Mouse (Mus musculus) liver, embryonic 15.5 days (tissue): ENCODE measurements around the gene Syt8. TPM values are rescaled to one million over a fixed set of nuclear protein-coding genes. Genes with fewer than 3 reads are reported as not detected.

Experiments used
- ATAC-seq: fragments of 200-750 bp; cut with Nextera tagmentation; 2 replicates; pipeline ENCODE4 v1.8.0; 2017; ENCODE audit warnings: moderate number of reproducible peaks, mild to moderate bottlenecking, moderate library complexity; ENCODE audit not compliant: insufficient read depth
- H3K27ac ChIP-seq: fragments of 300-500 bp; sonication (generic); replicated peaks from 2 replicates; pipeline ENCODE4 v1.5.1; 2015; ENCODE audit warnings: mild to moderate bottlenecking, inconsistent platforms
- H3K27me3 ChIP-seq: fragments of 300-500 bp; sonication (generic); 2 replicates; pipeline ENCODE4 v1.6.1; 2015; ENCODE audit warnings: mild to moderate bottlenecking, inconsistent platforms
- H3K36me3 ChIP-seq: fragments of 300-500 bp; sonication (generic); replicated peaks from 2 replicates; pipeline ENCODE4 v1.6.1; 2015; ENCODE audit warnings: moderate library complexity, mild to moderate bottlenecking, inconsistent platforms
- H3K4me1 ChIP-seq: fragments of 300-500 bp; sonication (generic); replicated peaks from 2 replicates; pipeline ENCODE4 v1.6.1; 2015; ENCODE audit warnings: inconsistent platforms
- H3K4me2 ChIP-seq: fragments of 300-500 bp; sonication (generic); 2 replicates; pipeline ENCODE4 v1.6.1; 2015; ENCODE audit warnings: moderate library complexity, mild to moderate bottlenecking, inconsistent platforms
- H3K4me3 ChIP-seq: fragments of 300-500 bp; sonication (generic); replicated peaks from 2 replicates; pipeline ENCODE4 v1.5.1; 2015; ENCODE audit warnings: mild to moderate bottlenecking, inconsistent platforms
- H3K9ac ChIP-seq: fragments of 300-500 bp; sonication (generic); 2 replicates; pipeline ENCODE4 v1.6.1; 2015; ENCODE audit warnings: moderate library complexity, mild to moderate bottlenecking, inconsistent platforms
- H3K9me3 ChIP-seq: fragments of 300-500 bp; sonication (generic); replicated peaks from 2 replicates; pipeline ENCODE4 v1.6.1; 2016; ENCODE audit warnings: inconsistent platforms
- WGBS: fragments of 180-500 bp; shearing (Covaris S2); methylation state at CpG from one replicate; pipeline ENCODE4 v1.1.7; 2015; ENCODE audit warnings: mixed read lengths; ENCODE audit not compliant: insufficient replicate concordance; 5-methylcytosine and 5-hydroxymethylcytosine counted together
- polyA plus RNA-seq: library from polyadenylated mRNA; unstranded; fragments of >200 nt; fragmentation: Nextera tagmentation; extraction: Ambion mirVana; gene quantifications from 2 replicates; pipeline ENCODE4 v1.2.1, GENCODE M21; 2015

Syt8 gene
- 0.13 TPM in 1 of 2 replicates, not detected in the other for polyA plus RNA-seq

- Histone ChIP-seq H3K4me2 (no peak within 1 kb of the TSS), H3K4me3 (no peak within 1 kb of the TSS), H3K27me3 (peaks cover 51% of the 10 kb centered on the region), H3K4me1 (peaks cover 10% of the 10 kb centered on the region), H3K27ac (no peak within 1 kb of the TSS), H3K9ac (no peak within 1 kb of the TSS), H3K36me3 (no peaks in the 10 kb centered on the region), H3K9me3 (no peaks in the 10 kb centered on the region)
- WGBS = 60% methylated on average over 10 of the region's 10 CpGs
- ATAC-seq = no peak
Observed at GRCm38 (mm10) chr7:142434137-142434865, at the start of gene Syt8. Syt8 (plus strand) TSS chr7:142434850.

GRCm38 (mm10) chr7:142385742-142386403, 48.8 kb upstream of the Syt8 start:
- H3K4me1 ChIP-seq = peaks cover 80% of the 10 kb centered on the region
- H3K4me2 ChIP-seq = peak overlapping the region; percentile 92
- H3K9ac ChIP-seq = peak overlapping the region; percentile 96
- H3K4me3 ChIP-seq = peak overlapping the region; percentile 88
- no peak for ATAC-seq
- H3K27me3 ChIP-seq = no peaks in the 10 kb centered on the region
- peaks cover 49% of the 10 kb centered on the region for H3K36me3 ChIP-seq
- WGBS = 70% methylated on average over 3 of the region's 3 CpGs
- peak overlapping the region; percentile 95 for H3K27ac ChIP-seq
- no peaks in the 10 kb centered on the region for H3K9me3 ChIP-seq

GRCm38 (mm10) chr7:142386621-142387201, 47.9 kb upstream of the Syt8 start:
- no peaks in the 10 kb centered on the region for H3K9me3 ChIP-seq
- peak; percentile 61 for ATAC-seq
- H3K4me3 ChIP-seq = peak overlapping the region; percentile 88
- 34% methylated on average over 6 of the region's 6 CpGs for WGBS
- peak overlapping the region; percentile 96 for H3K9ac ChIP-seq
- H3K36me3 ChIP-seq = peaks cover 41% of the 10 kb centered on the region
- H3K4me2 ChIP-seq = peak overlapping the region; percentile 92
- H3K27me3 ChIP-seq = no peaks in the 10 kb centered on the region
- H3K27ac ChIP-seq = peak overlapping the region; percentile 95
- H3K4me1 ChIP-seq = peaks cover 80% of the 10 kb centered on the region

GRCm38 (mm10) chr7:142387419-142388148, 47.1 kb upstream of the Syt8 start, which contains the start of gene Ctsd:
Ctsd (minus strand) TSS chr7:142388038.
- under 1% methylated on average over 55 of the region's 55 CpGs for WGBS
- Histone ChIP-seq H3K4me3 (peak within 1 kb of the TSS; percentile 88), H3K9me3 (no peaks in the 10 kb centered on the region), H3K27ac (peak within 1 kb of the TSS; percentile 95), H3K4me1 (peaks cover 80% of the 10 kb centered on the region), H3K9ac (peak within 1 kb of the TSS; percentile 96), H3K4me2 (peak within 1 kb of the TSS; percentile 92), H3K27me3 (no peaks in the 10 kb centered on the region), H3K36me3 (peaks cover 32% of the 10 kb centered on the region)
- peak; percentile 87 for ATAC-seq

- H3K36me3 ChIP-seq = peaks cover 26% of the 10 kb centered on the region
- no peaks in the 10 kb centered on the region for H3K9me3 ChIP-seq
- H3K4me2 ChIP-seq = peak overlapping the region; percentile 92
- H3K27me3 ChIP-seq = no peaks in the 10 kb centered on the region
- H3K27ac ChIP-seq = peak overlapping the region; percentile 95
- H3K4me1 ChIP-seq = peaks cover 81% of the 10 kb centered on the region
- H3K4me3 ChIP-seq = peak overlapping the region; percentile 88
- WGBS = 78% methylated on average over 1 of the region's 1 CpGs
- H3K9ac ChIP-seq = peak overlapping the region; percentile 96; the same call in 1 of the 2 replicates
- ATAC-seq = no peak
Observed at GRCm38 (mm10) chr7:142388198-142388597, 46.5 kb upstream of the Syt8 start.

- Histone ChIP-seq H3K4me3 (no peak overlapping the region), H3K9me3 (no peaks in the 10 kb centered on the region), H3K4me1 (peaks cover 81% of the 10 kb centered on the region), H3K4me2 (no peak overlapping the region), H3K9ac (no peak overlapping the region), H3K27ac (peak overlapping the region; percentile 95), H3K36me3 (peaks cover 21% of the 10 kb centered on the region), H3K27me3 (no peaks in the 10 kb centered on the region)
- 87% methylated on average over 2 of the region's 2 CpGs for WGBS
- ATAC-seq = no peak
Observed at GRCm38 (mm10) chr7:142388740-142389139, 45.9 kb upstream of the Syt8 start.

- Histone ChIP-seq H3K4me2 (no peak overlapping the region), H3K27me3 (no peaks in the 10 kb centered on the region), H3K36me3 (peaks cover 7% of the 10 kb centered on the region), H3K4me3 (no peak overlapping the region), H3K9me3 (no peaks in the 10 kb centered on the region), H3K27ac (peak overlapping the region; percentile 95), H3K4me1 (peaks cover 81% of the 10 kb centered on the region), H3K9ac (no peak overlapping the region)
- no peak for ATAC-seq
- 66% methylated on average over 3 of the region's 3 CpGs for WGBS
Observed at GRCm38 (mm10) chr7:142389961-142390650, 44.5 kb upstream of the Syt8 start.

- no peak overlapping the region for H3K4me2 ChIP-seq
- peaks cover 81% of the 10 kb centered on the region for H3K4me1 ChIP-seq
- H3K9me3 ChIP-seq = no peaks in the 10 kb centered on the region
- no peak overlapping the region for H3K9ac ChIP-seq
- H3K4me3 ChIP-seq = no peak overlapping the region
- no peak for ATAC-seq
- 48% methylated on average over 3 of the region's 3 CpGs for WGBS
- no peaks in the 10 kb centered on the region for H3K27me3 ChIP-seq
- no peaks in the 10 kb centered on the region for H3K36me3 ChIP-seq
- H3K27ac ChIP-seq = peak overlapping the region; percentile 66
Observed at GRCm38 (mm10) chr7:142391108-142391507, 43.5 kb upstream of the Syt8 start.

- Histone ChIP-seq H3K27me3 (no peaks in the 10 kb centered on the region), H3K4me2 (no peak overlapping the region), H3K4me1 (peaks cover 81% of the 10 kb centered on the region), H3K4me3 (no peak overlapping the region), H3K9me3 (no peaks in the 10 kb centered on the region), H3K9ac (no peak overlapping the region), H3K36me3 (no peaks in the 10 kb centered on the region), H3K27ac (peak overlapping the region; percentile 84)
- no peak for ATAC-seq
- 59% methylated on average over 4 of the region's 4 CpGs for whole genome bisulfite sequencing
Observed at GRCm38 (mm10) chr7:142391609-142392008, 43.0 kb upstream of the Syt8 start.

GRCm38 (mm10) chr7:142393191-142393590, 41.5 kb upstream of the Syt8 start:
- no peaks in the 10 kb centered on the region for H3K9me3 ChIP-seq
- ATAC-seq = peak; percentile 82
- peaks cover 86% of the 10 kb centered on the region for H3K4me1 ChIP-seq
- no peak overlapping the region for H3K4me3 ChIP-seq
- H3K36me3 ChIP-seq = no peaks in the 10 kb centered on the region
- 0 out of 2 replicates have a peak overlapping the region, but pooled peaks have one; percentile 26 for H3K9ac ChIP-seq
- H3K4me2 ChIP-seq = peak overlapping the region; percentile 48
- WGBS = 12% methylated on average over 4 of the region's 4 CpGs
- H3K27ac ChIP-seq = peak overlapping the region; percentile 84
- no peaks in the 10 kb centered on the region for H3K27me3 ChIP-seq
